Mouse (Mus musculus): Measurements from ENCODE around the gene Cmip. TPM values are rescaled to one million over a fixed set of nuclear protein-coding genes. Genes with fewer than 3 reads are reported as not detected.
A peak's percentile ranks its signal among the peaks of the same experiment; 100 is the strongest.

Cmip gene
- polyA plus RNA-seq, 1 experiment = 92.3 TPM

DNA sequence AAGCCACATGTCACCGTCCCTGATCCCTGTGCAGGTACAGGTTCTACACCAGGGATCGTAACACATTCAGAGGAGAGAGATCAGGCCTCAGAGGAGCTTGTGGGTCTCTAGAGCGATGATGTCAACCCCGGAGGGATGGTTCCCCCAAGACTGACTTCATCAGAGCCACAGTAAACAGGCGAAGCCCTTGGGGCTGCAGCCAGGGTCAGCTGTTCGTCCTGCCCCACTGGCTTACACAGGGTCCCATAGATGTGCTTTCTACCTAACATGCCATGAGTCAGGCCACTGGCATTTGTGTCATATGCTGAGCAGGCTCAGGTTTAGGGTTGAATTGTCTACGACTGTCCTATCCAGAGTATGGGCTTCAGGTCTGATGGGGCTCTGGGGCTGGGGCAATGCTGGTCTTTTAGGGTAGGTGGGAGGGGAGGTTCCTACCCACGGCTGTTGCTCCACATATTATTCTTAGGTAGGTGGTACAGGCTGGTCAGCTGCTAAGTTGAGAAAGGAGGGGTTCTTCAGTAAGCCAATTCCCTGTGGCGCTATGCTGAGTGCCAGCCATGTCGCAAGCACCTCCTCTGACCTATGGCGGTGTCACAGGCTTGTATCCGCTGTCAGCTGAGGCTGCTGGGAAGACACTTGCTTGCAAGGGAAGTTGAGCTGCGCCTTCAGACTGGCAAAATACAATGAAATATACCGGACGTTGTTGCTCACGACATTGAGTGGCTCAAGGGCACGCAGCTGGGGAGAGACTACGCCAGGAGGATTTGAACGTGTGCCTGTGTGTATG is 107.7 kb downstream of the Cmip start:
- no peaks in the 10 kb centered on the region for H3K27me3 ChIP-seq (replicated peaks)
- no peak for TF ChIP-seq FLI1 (IDR thresholded peaks at IDR 0.05; ENCODE audit: low read length)
- TF ChIP-seq GATA1 (IDR thresholded peaks at IDR 0.05; ENCODE audit: borderline replicate concordance, low read length) = no peak
- H3K9me3 ChIP-seq = no peaks in the 10 kb centered on the region
- peaks cover 100% of the 10 kb centered on the region for H3K4me1 ChIP-seq
- no peak overlapping the region for H3K4me3 ChIP-seq (replicated peaks)
- peaks cover 62% of the 10 kb centered on the region for H3K36me3 ChIP-seq (replicated peaks; ENCODE audit: low read length)

DNA sequence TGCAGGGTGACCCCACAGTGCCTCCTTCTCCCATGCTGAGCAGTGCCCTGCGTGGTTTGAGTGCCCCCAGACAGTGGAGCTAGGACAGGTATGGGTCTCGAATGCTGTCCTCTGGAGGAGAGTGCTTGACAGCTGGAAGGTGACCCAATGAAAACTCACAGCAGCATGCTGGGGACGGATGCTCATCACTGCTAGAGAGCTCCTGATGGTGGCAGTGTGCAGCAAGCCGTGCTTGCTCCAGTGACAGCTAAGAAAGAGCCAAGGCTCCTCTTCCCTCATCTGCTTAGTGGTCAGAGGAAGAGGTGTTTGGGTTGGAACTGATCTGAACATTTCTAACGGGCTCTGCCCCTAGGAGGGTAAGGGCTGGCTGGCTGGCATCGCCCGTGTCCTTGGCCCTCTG is 109.6 kb downstream of the Cmip start:
- peaks cover 100% of the 10 kb centered on the region for H3K4me1 ChIP-seq
- H3K9me3 ChIP-seq = no peaks in the 10 kb centered on the region
- no peak for TF ChIP-seq GATA1 (IDR thresholded peaks at IDR 0.05; ENCODE audit: borderline replicate concordance, low read length)
- no peak for TF ChIP-seq FLI1 (IDR thresholded peaks at IDR 0.05; ENCODE audit: low read length)
- H3K36me3 ChIP-seq (replicated peaks; ENCODE audit: low read length) = peaks cover 60% of the 10 kb centered on the region
- H3K27me3 ChIP-seq (replicated peaks) = no peaks in the 10 kb centered on the region
- no peak overlapping the region for H3K4me3 ChIP-seq (replicated peaks)

DNA sequence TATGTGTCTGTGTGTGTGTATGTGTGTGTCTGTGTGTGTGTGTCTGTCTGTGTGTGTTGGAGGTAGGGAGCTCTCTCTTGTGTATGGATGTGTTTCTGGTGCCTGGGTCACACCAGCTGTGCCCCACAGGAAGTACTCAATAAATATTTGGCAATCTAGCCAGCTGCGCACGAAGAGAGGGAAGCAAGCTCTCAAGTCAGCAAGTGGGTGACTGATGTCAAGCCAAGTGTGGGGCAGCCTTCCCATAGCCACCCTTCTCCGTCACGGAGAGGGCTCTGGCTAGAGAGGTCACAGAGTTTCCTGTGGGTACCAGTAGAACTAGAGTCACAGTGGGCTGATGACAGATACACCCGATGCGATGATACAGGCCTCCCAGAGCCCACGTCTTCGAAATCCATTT is 110.6 kb downstream of the Cmip start:
- Histone ChIP-seq H3K4me3 (replicated peaks) (peak overlapping the region; percentile 38), H3K4me1 (peaks cover 100% of the 10 kb centered on the region), H3K36me3 (replicated peaks; ENCODE audit: low read length) (peaks cover 67% of the 10 kb centered on the region), H3K9me3 (no peaks in the 10 kb centered on the region), H3K27me3 (replicated peaks) (no peaks in the 10 kb centered on the region)
- TF ChIP-seq FLI1 (IDR thresholded peaks at IDR 0.05; ENCODE audit: low read length) (no peak), GATA1 (IDR thresholded peaks at IDR 0.05; ENCODE audit: borderline replicate concordance, low read length) (no peak)

DNA sequence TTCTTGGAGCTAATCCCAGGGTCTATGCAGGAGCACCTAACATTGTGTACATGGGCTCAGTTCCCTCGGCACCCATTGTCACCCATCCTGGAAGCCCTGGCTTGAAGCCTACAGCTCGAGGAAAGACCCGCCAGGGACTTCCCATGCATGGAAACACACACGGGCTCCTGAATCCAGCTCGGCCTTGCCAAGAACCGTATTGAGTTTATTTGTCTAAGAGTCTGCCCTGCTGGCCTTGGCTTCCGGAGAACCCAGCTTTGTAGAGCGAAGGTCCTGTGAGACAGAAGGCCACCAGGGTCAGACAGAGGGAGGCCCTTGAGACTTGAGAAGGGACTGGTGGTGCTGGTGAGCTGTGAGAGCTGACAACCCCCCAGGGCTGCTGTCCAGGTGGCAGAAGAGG is 111.9 kb downstream of the Cmip start:
- H3K4me1 ChIP-seq = peaks cover 100% of the 10 kb centered on the region

DNA sequence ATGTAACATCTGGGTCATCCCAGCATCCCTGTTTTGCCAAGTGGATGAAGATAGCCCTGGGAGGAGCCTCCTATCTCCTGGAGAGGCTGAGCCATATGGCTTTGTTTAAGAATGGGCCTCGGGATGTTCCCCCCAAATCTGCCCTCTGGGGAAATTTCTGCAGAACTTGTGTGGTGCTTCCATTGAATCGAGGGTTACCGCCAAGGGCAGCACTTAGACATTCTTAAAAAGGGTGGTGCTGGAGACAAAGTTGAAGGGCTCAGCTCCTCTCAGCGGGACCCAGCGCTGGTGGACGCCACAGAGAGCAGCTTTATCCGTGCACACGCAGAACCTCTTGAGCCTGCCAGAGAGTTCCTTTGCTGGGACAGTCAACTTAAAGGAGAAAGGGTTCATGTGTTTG is 113.1 kb downstream of the Cmip start:
- Histone ChIP-seq H3K4me1 (peaks cover 100% of the 10 kb centered on the region), H3K9me3 (no peaks in the 10 kb centered on the region), H3K36me3 (replicated peaks; ENCODE audit: low read length) (peaks cover 69% of the 10 kb centered on the region), H3K27me3 (replicated peaks) (no peaks in the 10 kb centered on the region), H3K4me3 (replicated peaks) (peak overlapping the region; percentile 62)
- TF ChIP-seq GATA1 (IDR thresholded peaks at IDR 0.05; ENCODE audit: borderline replicate concordance, low read length) (no peak), FLI1 (IDR thresholded peaks at IDR 0.05; ENCODE audit: low read length) (no peak)

More for the DNA sequence above, 111.9 kb downstream of the Cmip start:
- Histone ChIP-seq H3K4me3 (replicated peaks) (no peak overlapping the region), H3K27me3 (replicated peaks) (no peaks in the 10 kb centered on the region), H3K9me3 (no peaks in the 10 kb centered on the region), H3K36me3 (replicated peaks; ENCODE audit: low read length) (peaks cover 68% of the 10 kb centered on the region)
- TF ChIP-seq FLI1 (IDR thresholded peaks at IDR 0.05; ENCODE audit: low read length) (no peak), GATA1 (IDR thresholded peaks at IDR 0.05; ENCODE audit: borderline replicate concordance, low read length) (no peak)

DNA sequence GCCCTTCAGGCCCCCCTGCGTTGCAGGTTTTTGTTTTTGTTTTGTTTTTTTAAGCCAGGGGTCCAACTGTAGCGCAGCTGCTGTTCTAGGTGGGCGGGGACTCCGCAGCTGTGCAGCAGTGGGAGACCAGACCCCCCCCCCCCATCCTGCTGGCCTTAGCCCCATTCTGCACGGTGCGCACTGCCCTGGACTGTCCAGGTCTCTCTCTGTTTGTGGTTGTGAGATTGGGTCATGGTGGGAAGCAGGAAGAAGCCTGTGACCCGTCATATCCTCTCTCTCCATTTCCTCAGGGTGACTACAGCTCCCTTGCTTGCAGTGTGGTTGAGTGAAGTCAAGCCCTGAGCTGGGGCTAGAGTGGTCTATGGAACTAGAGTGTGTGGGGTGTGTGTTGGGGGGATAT is 114.3 kb downstream of the Cmip start:
- no peaks in the 10 kb centered on the region for H3K9me3 ChIP-seq
- H3K4me1 ChIP-seq = peaks cover 97% of the 10 kb centered on the region
- peaks cover 74% of the 10 kb centered on the region for H3K36me3 ChIP-seq (replicated peaks; ENCODE audit: low read length)
- H3K27me3 ChIP-seq (replicated peaks) = no peaks in the 10 kb centered on the region
- TF ChIP-seq GATA1 (IDR thresholded peaks at IDR 0.05; ENCODE audit: borderline replicate concordance, low read length) (no peak), FLI1 (IDR thresholded peaks at IDR 0.05; ENCODE audit: low read length) (no peak)
- peak overlapping the region; percentile 60 for H3K4me3 ChIP-seq (replicated peaks)

DNA sequence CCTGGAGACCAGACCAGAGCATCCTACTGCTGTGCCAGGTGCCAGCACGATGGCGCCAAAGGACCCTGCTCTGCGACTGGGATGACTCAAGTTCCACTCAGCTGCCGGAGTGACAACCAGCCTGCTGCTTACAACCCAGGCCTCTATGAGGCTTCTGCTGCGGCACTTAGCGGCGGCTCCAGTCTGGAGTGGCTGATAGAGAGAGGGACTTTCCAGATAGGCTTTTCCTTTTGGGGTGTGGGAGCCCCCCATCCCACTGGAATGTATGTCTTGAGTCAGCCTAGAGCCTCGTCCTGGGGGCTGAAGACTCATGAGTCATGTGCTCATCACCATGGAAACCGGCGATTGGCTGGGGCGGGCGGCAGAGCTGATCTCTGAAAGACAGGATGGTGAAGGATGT is 115.2 kb downstream of the Cmip start:
- peaks cover 78% of the 10 kb centered on the region for H3K36me3 ChIP-seq (replicated peaks; ENCODE audit: low read length)
- TF ChIP-seq GATA1 (IDR thresholded peaks at IDR 0.05; ENCODE audit: borderline replicate concordance, low read length) = no peak
- no peak for TF ChIP-seq FLI1 (IDR thresholded peaks at IDR 0.05; ENCODE audit: low read length)
- H3K27me3 ChIP-seq (replicated peaks) = no peaks in the 10 kb centered on the region
- peaks cover 96% of the 10 kb centered on the region for H3K4me1 ChIP-seq
- no peaks in the 10 kb centered on the region for H3K9me3 ChIP-seq
- peak overlapping the region; percentile 60 for H3K4me3 ChIP-seq (replicated peaks)

DNA sequence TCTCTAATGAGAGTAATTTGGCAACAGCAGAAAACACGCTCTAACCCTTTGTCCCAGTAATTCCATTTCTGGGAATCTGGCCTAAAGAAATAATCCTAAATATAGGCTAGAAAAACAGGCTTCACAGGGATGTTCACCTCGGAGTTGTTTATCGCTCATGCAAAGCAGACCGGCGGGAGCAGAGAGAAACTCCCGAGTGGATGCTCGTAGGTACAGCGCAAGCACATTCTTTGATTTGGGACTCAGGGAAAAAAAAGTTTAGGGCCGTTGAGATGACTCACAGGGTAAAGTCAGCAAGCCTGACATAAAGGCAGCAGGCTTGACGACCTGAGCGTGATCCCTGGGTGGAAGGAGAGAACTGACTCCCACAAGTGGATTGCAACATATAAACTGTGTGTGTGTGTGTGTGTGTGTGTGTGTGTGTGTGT is 116.2 kb downstream of the Cmip start:
- no peaks in the 10 kb centered on the region for H3K27me3 ChIP-seq (replicated peaks)
- no peak overlapping the region for H3K4me3 ChIP-seq (replicated peaks)
- no peaks in the 10 kb centered on the region for H3K9me3 ChIP-seq
- peaks cover 94% of the 10 kb centered on the region for H3K4me1 ChIP-seq
- peaks cover 83% of the 10 kb centered on the region for H3K36me3 ChIP-seq (replicated peaks; ENCODE audit: low read length)
- TF ChIP-seq GATA1 (IDR thresholded peaks at IDR 0.05; ENCODE audit: borderline replicate concordance, low read length) (no peak), FLI1 (IDR thresholded peaks at IDR 0.05; ENCODE audit: low read length) (no peak)

DNA sequence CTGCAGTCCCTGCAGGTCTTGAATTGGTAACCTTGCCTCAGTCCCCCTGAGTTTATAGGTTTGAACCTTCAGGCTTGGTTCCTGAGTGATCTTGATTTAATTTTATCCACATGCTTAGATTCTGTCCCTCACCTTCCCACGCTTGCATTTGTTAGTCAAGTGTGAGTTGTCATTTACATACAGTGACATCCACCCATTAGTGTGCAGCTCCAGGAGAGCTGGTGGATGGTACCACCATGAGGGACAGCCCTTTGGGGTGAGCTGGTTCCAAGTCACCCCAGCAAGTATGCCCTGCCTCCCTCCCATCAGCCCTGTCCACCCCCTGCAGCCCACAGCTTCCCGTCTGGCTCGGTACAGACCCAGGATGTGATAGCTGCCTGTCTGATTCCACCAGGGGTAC is 117.2 kb downstream of the Cmip start:
- H3K36me3 ChIP-seq (replicated peaks; ENCODE audit: low read length) = peaks cover 83% of the 10 kb centered on the region
- H3K27me3 ChIP-seq (replicated peaks) = no peaks in the 10 kb centered on the region
- no peaks in the 10 kb centered on the region for H3K9me3 ChIP-seq
- peaks cover 94% of the 10 kb centered on the region for H3K4me1 ChIP-seq
- H3K4me3 ChIP-seq (replicated peaks) = peak overlapping the region; percentile 82
- TF ChIP-seq FLI1 (IDR thresholded peaks at IDR 0.05; ENCODE audit: low read length) (no peak), GATA1 (IDR thresholded peaks at IDR 0.05; ENCODE audit: borderline replicate concordance, low read length) (no peak)

DNA sequence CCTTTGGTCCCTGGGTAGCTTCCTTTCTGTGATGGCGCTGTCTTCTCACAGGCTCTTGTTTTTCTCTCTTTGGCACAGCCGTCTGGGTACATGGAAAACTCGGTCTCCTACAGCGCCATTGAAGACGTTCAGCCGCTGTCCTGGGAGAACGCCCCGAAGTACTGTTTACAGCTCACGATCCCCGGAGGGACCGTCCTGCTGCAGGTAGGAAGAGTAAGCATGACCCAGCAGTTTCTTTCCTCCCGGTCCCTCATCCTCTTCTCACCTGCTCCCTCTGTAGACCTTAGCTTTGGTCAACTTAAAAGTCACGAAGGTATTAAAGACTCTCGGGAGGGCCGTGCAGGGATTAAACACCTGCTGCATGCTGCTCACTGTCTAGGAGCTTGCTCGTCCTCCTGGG is 120.1 kb downstream of the Cmip start:
- H3K4me3 ChIP-seq (replicated peaks) = no peak overlapping the region
- TF ChIP-seq FLI1 (IDR thresholded peaks at IDR 0.05; ENCODE audit: low read length) (no peak), GATA1 (IDR thresholded peaks at IDR 0.05; ENCODE audit: borderline replicate concordance, low read length) (no peak)
- peaks cover 83% of the 10 kb centered on the region for H3K4me1 ChIP-seq
- peaks cover 89% of the 10 kb centered on the region for H3K36me3 ChIP-seq (replicated peaks; ENCODE audit: low read length)
- no peaks in the 10 kb centered on the region for H3K27me3 ChIP-seq (replicated peaks)
- no peaks in the 10 kb centered on the region for H3K9me3 ChIP-seq
